Mouse (Mus musculus): Measurements from ENCODE around the gene Rgma.

GRCm38 (mm10) chr7:73336380-73336779 is 38.9 kb upstream of the Rgma start:
- no peak for TF ChIP-seq CTCF (IDR thresholded peaks at IDR 0.05; ENCODE audit: low read depth, low read length)
- TF ChIP-seq POLR2A (IDR thresholded peaks at IDR 0.05; ENCODE audit: insufficient read depth, low read length), result no peak
- TF ChIP-seq EP300 (IDR thresholded peaks at IDR 0.05; ENCODE audit: insufficient read depth, low read depth, low read length), result no peak
